Mouse (Mus musculus) intestine, embryonic 14.5 days (tissue): Measurements from ENCODE around the gene Olfr551. TPM values are rescaled to one million over a fixed set of nuclear protein-coding genes. Genes with fewer than 3 reads are reported as not detected.

Source experiments
- ATAC-seq: fragments of 200-750 bp; cut with Nextera tagmentation; replicated peaks from 2 replicates; pipeline ENCODE4 v1.8.0; 2017; ENCODE audit warnings: low read depth, moderate number of reproducible peaks, moderate TSS enrichment, moderate library complexity; ENCODE audit not compliant: low FRiP score, low TSS enrichment
- DNase-seq: peaks from one replicate; pipeline ENCODE4 v3.0.0-alpha.2; 2018; ENCODE audit warnings: low spot score
- H3K27ac ChIP-seq: fragments of 300-500 bp; sonication (generic); 2 replicates; pipeline ENCODE4 v1.5.1; 2014; ENCODE audit warnings: low read depth, mild to moderate bottlenecking, control low read depth
- H3K27me3 ChIP-seq: fragments of 300-500 bp; sonication (generic); replicated peaks from 2 replicates; pipeline ENCODE4 v1.6.1; 2014; ENCODE audit warnings: low read length, control low read depth; ENCODE audit not compliant: control insufficient read depth, insufficient read depth
- H3K36me3 ChIP-seq: fragments of 300-500 bp; sonication (generic); 2 replicates; pipeline ENCODE4 v1.6.1; 2014; ENCODE audit warnings: low read length, control low read depth; ENCODE audit not compliant: control insufficient read depth, insufficient read depth
- H3K4me1 ChIP-seq: fragments of 300-500 bp; sonication (generic); replicated peaks from 2 replicates; pipeline ENCODE4 v1.6.1; 2014; ENCODE audit warnings: low read length, control low read depth, mixed read lengths; ENCODE audit not compliant: control insufficient read depth, insufficient read depth
- H3K4me2 ChIP-seq: fragments of 300-500 bp; sonication (generic); 2 replicates; pipeline ENCODE4 v1.6.1; 2014; ENCODE audit warnings: low read length
- H3K4me3 ChIP-seq: fragments of 300-500 bp; sonication (generic); 2 replicates; pipeline ENCODE4 v1.5.1; 2014; ENCODE audit warnings: low read depth, low read length, control low read depth, mixed read lengths
- H3K9ac ChIP-seq: fragments of 300-500 bp; sonication (generic); 2 replicates; pipeline ENCODE4 v1.6.1; 2014; ENCODE audit warnings: mild to moderate bottlenecking, low read length
- H3K9me3 ChIP-seq: fragments of 300-500 bp; sonication (generic); 2 replicates; pipeline ENCODE4 v1.6.1; 2016; ENCODE audit warnings: low read length, control low read depth; ENCODE audit not compliant: control insufficient read depth
- WGBS: fragments of 180-500 bp; shearing (Covaris S2); extraction: QIAGEN DNeasy Blood & Tissue Kit; methylation state at CpG from one replicate; pipeline ENCODE4 v1.1.7; 2014; 5-methylcytosine and 5-hydroxymethylcytosine counted together
- polyA plus RNA-seq: library from polyadenylated mRNA; unstranded; fragments of >200 nt; fragmentation: Nextera tagmentation; extraction: Ambion mirVana; gene quantifications from 2 replicates; pipeline ENCODE4 v1.2.1, GENCODE M21; 2014

The Olfr551 gene
- polyA plus RNA-seq, 1 experiment from 2014 or later = not detected

- H3K36me3 ChIP-seq = no peaks in the 10 kb centered on the region
- H3K4me1 ChIP-seq = no peaks in the 10 kb centered on the region
- H3K9me3 ChIP-seq = no peaks in the 10 kb centered on the region
- ATAC-seq (no peak), DNase-seq (no peak)
- 77% methylated on average over 3 of the region's 3 CpGs for WGBS
- H3K27me3 ChIP-seq = no peaks in the 10 kb centered on the region
- H3K4me2 ChIP-seq = no peak overlapping the region
- H3K9ac ChIP-seq = no peak overlapping the region
- no peak overlapping the region for H3K4me3 ChIP-seq
- H3K27ac ChIP-seq = no peak overlapping the region
Observed at GRCm38 (mm10) chr7:102573174-102573830, 18.4 kb downstream of the Olfr551 start.

GRCm38 (mm10) chr7:102571142-102571541, 20.5 kb downstream of the Olfr551 start, which contains the start of gene Olfr550:
Gene Olfr550, plus strand, starts transcription at chr7:102571442.
- no peaks in the 10 kb centered on the region for H3K4me1 ChIP-seq
- 92% methylated on average over 8 of the region's 8 CpGs for WGBS
- no peaks in the 10 kb centered on the region for H3K9me3 ChIP-seq
- DNase-seq = no peak
- no peak for ATAC-seq
- no peak within 1 kb of the TSS for H3K4me3 ChIP-seq
- no peaks in the 10 kb centered on the region for H3K27me3 ChIP-seq
- no peak within 1 kb of the TSS for H3K9ac ChIP-seq
- H3K4me2 ChIP-seq = no peak within 1 kb of the TSS
- H3K36me3 ChIP-seq = no peaks in the 10 kb centered on the region
- no peak within 1 kb of the TSS for H3K27ac ChIP-seq

- Histone ChIP-seq H3K4me3 (no peak overlapping the region), H3K4me1 (peaks cover 5% of the 10 kb centered on the region; the same call in 1 of the 2 replicates), H3K9ac (no peak overlapping the region), H3K36me3 (no peaks in the 10 kb centered on the region), H3K27me3 (no peaks in the 10 kb centered on the region), H3K4me2 (no peak overlapping the region), H3K9me3 (no peaks in the 10 kb centered on the region), H3K27ac (no peak overlapping the region)
- 88% methylated on average over 4 of the region's 4 CpGs for WGBS
- ATAC-seq = no peak
- no peak for DNase-seq
Observed at GRCm38 (mm10) chr7:102566219-102566618, 25.5 kb downstream of the Olfr551 start.

GRCm38 (mm10) chr7:102564999-102565997, 26.4 kb downstream of the Olfr551 start, which contains the start of gene Trim21:
Gene Trim21, minus strand, starts transcription at chr7:102565486.
- DNase-seq (peak; percentile 75), ATAC-seq (peak; percentile 96)
- peaks cover 5% of the 10 kb centered on the region; the same call in 1 of the 2 replicates for H3K4me1 ChIP-seq
- peak within 1 kb of the TSS; percentile 25; the same call in 1 of the 2 replicates for H3K9ac ChIP-seq
- H3K4me2 ChIP-seq = peak within 1 kb of the TSS; percentile 54
- WGBS = 17% methylated on average over 10 of the region's 10 CpGs
- no peak within 1 kb of the TSS for H3K27ac ChIP-seq
- no peaks in the 10 kb centered on the region for H3K27me3 ChIP-seq
- H3K36me3 ChIP-seq = no peaks in the 10 kb centered on the region
- H3K9me3 ChIP-seq = no peaks in the 10 kb centered on the region
- peak within 1 kb of the TSS; percentile 39 for H3K4me3 ChIP-seq

- 84% methylated on average over 3 of the region's 3 CpGs for WGBS
- no peaks in the 10 kb centered on the region for H3K4me1 ChIP-seq
Observed at GRCm38 (mm10) chr7:102553279-102553678, 38.4 kb downstream of the Olfr551 start.

GRCm38 (mm10) chr7:102549570-102549969, 42.1 kb downstream of the Olfr551 start, which contains the start of gene Olfr549:
Gene Olfr549, plus strand, starts transcription at chr7:102549870.
- Histone ChIP-seq H3K4me2 (no peak within 1 kb of the TSS), H3K36me3 (no peaks in the 10 kb centered on the region), H3K9me3 (no peaks in the 10 kb centered on the region), H3K27me3 (no peaks in the 10 kb centered on the region), H3K4me1 (no peaks in the 10 kb centered on the region), H3K27ac (no peak within 1 kb of the TSS), H3K4me3 (no peak within 1 kb of the TSS), H3K9ac (no peak within 1 kb of the TSS)
- ATAC-seq (no peak), DNase-seq (no peak)
- 88% methylated on average over 3 of the region's 3 CpGs for WGBS

More at GRCm38 (mm10) chr7:102553279-102553678, 38.4 kb downstream of the Olfr551 start:
- Histone ChIP-seq H3K9ac (no peak overlapping the region), H3K4me3 (no peak overlapping the region), H3K27ac (no peak overlapping the region), H3K4me2 (no peak overlapping the region), H3K9me3 (no peaks in the 10 kb centered on the region), H3K36me3 (no peaks in the 10 kb centered on the region), H3K27me3 (no peaks in the 10 kb centered on the region)
- ATAC-seq (no peak), DNase-seq (no peak)

- 63% methylated on average over 3 of the region's 3 CpGs for WGBS
- no peaks in the 10 kb centered on the region for H3K4me1 ChIP-seq
- H3K27ac ChIP-seq = no peak overlapping the region
- H3K9me3 ChIP-seq = no peaks in the 10 kb centered on the region
- no peak overlapping the region for H3K4me3 ChIP-seq
- ATAC-seq = no peak
- H3K36me3 ChIP-seq = no peaks in the 10 kb centered on the region
- DNase-seq = no peak
- no peaks in the 10 kb centered on the region for H3K27me3 ChIP-seq
- no peak overlapping the region for H3K9ac ChIP-seq
- H3K4me2 ChIP-seq = no peak overlapping the region
Observed at GRCm38 (mm10) chr7:102541251-102541650, 50.4 kb downstream of the Olfr551 start.

- Histone ChIP-seq H3K36me3 (no peaks in the 10 kb centered on the region), H3K4me2 (no peak within 1 kb of the TSS), H3K4me1 (no peaks in the 10 kb centered on the region), H3K27ac (no peak within 1 kb of the TSS), H3K27me3 (no peaks in the 10 kb centered on the region), H3K9ac (no peak within 1 kb of the TSS), H3K9me3 (no peaks in the 10 kb centered on the region), H3K4me3 (no peak within 1 kb of the TSS)
- ATAC-seq (no peak), DNase-seq (no peak)
- 76% methylated on average over 2 of the region's 2 CpGs for WGBS
Observed at GRCm38 (mm10) chr7:102540596-102540995, 51.1 kb downstream of the Olfr551 start, which contains the start of gene Olfr548-ps1. Gene Olfr548-ps1, plus strand, starts transcription at chr7:102540896.
